Mouse (Mus musculus) embryonic facial prominence, embryonic 13.5 days (tissue): ENCODE results near the gene Lcn10. TPM values are rescaled to one million over a fixed set of nuclear protein-coding genes. Genes with fewer than 3 reads are reported as not detected.
"Not testable (repeated sequence)": the region's sequence is repeated elsewhere in the genome, so short reads cannot be mapped to it uniquely, and the experiment has no call there.

Source experiments
- ATAC-seq: fragments of 200-750 bp; cut with Nextera tagmentation; 2 replicates; pipeline ENCODE4 v1.8.0; 2017; ENCODE audit warnings: low read depth; ENCODE audit not compliant: insufficient number of reproducible peaks, insufficient read depth, low FRiP score, low TSS enrichment
- H3K27ac ChIP-seq: fragments of 300-500 bp; sonication (generic); 2 replicates; pipeline ENCODE4 v1.5.1; 2015; ENCODE audit warnings: moderate library complexity, mild to moderate bottlenecking, inconsistent platforms
- H3K27me3 ChIP-seq: fragments of 300-500 bp; sonication (generic); 2 replicates; pipeline ENCODE4 v1.6.1; 2015; ENCODE audit warnings: mild to moderate bottlenecking, inconsistent platforms
- H3K36me3 ChIP-seq: fragments of 300-500 bp; sonication (generic); 2 replicates; pipeline ENCODE4 v1.6.1; 2015; ENCODE audit warnings: mild to moderate bottlenecking, inconsistent platforms
- H3K4me1 ChIP-seq: fragments of 300-500 bp; sonication (generic); 2 replicates; pipeline ENCODE4 v1.6.1; 2015; ENCODE audit warnings: inconsistent platforms
- H3K4me2 ChIP-seq: fragments of 300-500 bp; sonication (generic); 2 replicates; pipeline ENCODE4 v1.6.1; 2015; ENCODE audit warnings: moderate library complexity, mild to moderate bottlenecking, inconsistent platforms
- H3K4me3 ChIP-seq: fragments of 300-500 bp; sonication (generic); 2 replicates; pipeline ENCODE4 v1.5.1; 2015; ENCODE audit warnings: mild to moderate bottlenecking, inconsistent platforms
- H3K9ac ChIP-seq: fragments of 300-500 bp; sonication (generic); 2 replicates; pipeline ENCODE4 v1.6.1; 2015; ENCODE audit warnings: mild to moderate bottlenecking, inconsistent platforms
- H3K9me3 ChIP-seq: fragments of 300-500 bp; sonication (generic); 2 replicates; pipeline ENCODE4 v1.6.1; 2016; ENCODE audit warnings: inconsistent platforms
- WGBS: fragments of 180-500 bp; shearing (Covaris S2); methylation state at CpG from one replicate; pipeline ENCODE4 v1.1.7; 2015; ENCODE audit warnings: mixed read lengths; 5-methylcytosine and 5-hydroxymethylcytosine counted together
- polyA plus RNA-seq: library from polyadenylated mRNA; unstranded; fragments of >200 nt; fragmentation: Nextera tagmentation; extraction: Ambion mirVana; gene quantifications from 2 replicates; pipeline ENCODE4 v1.2.1, GENCODE M21; 2015

The Lcn10 gene
- polyA plus RNA-seq, 1 experiment from 2014 or later: not detected

- Histone ChIP-seq H3K4me3 (0 out of 2 replicates have a peak overlapping the region, but pooled peaks have one; percentile 1), H3K4me1 (peaks cover 13% of the 10 kb centered on the region), H3K36me3 (no peaks in the 10 kb centered on the region), H3K9ac (peak overlapping the region; percentile 36; the same call in 1 of the 2 replicates), H3K27me3 (no peaks in the 10 kb centered on the region), H3K9me3 (no peaks in the 10 kb centered on the region), H3K27ac (no peak overlapping the region), H3K4me2 (peak overlapping the region; percentile 33)
- ATAC-seq: no peak
- WGBS: 67% methylated on average over 2 of the region's 2 CpGs
Measured at GRCm38 (mm10) chr2:25708121-25708520, 25.6 kb downstream of the Lcn10 start.

- peaks cover 13% of the 10 kb centered on the region for H3K4me1 ChIP-seq
- H3K27ac ChIP-seq, H3K9ac ChIP-seq, H3K27me3 ChIP-seq, H3K4me2 ChIP-seq, H3K4me3 ChIP-seq, H3K9me3 ChIP-seq, ATAC-seq, H3K36me3 ChIP-seq: not testable (repeated sequence)
- WGBS: 90% methylated on average over 1 of the region's 1 CpGs
Measured at GRCm38 (mm10) chr2:25709056-25709455, 26.5 kb downstream of the Lcn10 start.

GRCm38 (mm10) chr2:25709791-25710190 lies 27.3 kb downstream of the Lcn10 start:
- H3K9ac ChIP-seq, ATAC-seq, H3K4me2 ChIP-seq, H3K9me3 ChIP-seq, H3K4me3 ChIP-seq, H3K36me3 ChIP-seq, H3K27me3 ChIP-seq, H3K27ac ChIP-seq: not testable (repeated sequence)
- peaks cover 13% of the 10 kb centered on the region for H3K4me1 ChIP-seq
- 72% methylated on average over 2 of the region's 2 CpGs for WGBS

- not testable (repeated sequence) for H3K4me2 ChIP-seq, H3K36me3 ChIP-seq, H3K27ac ChIP-seq, ATAC-seq, H3K9me3 ChIP-seq, H3K4me3 ChIP-seq, H3K27me3 ChIP-seq, H3K9ac ChIP-seq
- peaks cover 13% of the 10 kb centered on the region for H3K4me1 ChIP-seq
- WGBS: 25% methylated on average over 3 of the region's 3 CpGs
Measured at GRCm38 (mm10) chr2:25711641-25712040, 29.1 kb downstream of the Lcn10 start.

- H3K4me3 ChIP-seq: no peak overlapping the region
- H3K4me1 ChIP-seq: no peaks in the 10 kb centered on the region
- no peak overlapping the region for H3K9ac ChIP-seq
- H3K36me3 ChIP-seq: no peaks in the 10 kb centered on the region
- H3K4me2 ChIP-seq: no peak overlapping the region
- ATAC-seq: no peak
- H3K27ac ChIP-seq: no peak overlapping the region
- H3K9me3 ChIP-seq: peaks cover 7% of the 10 kb centered on the region; the same call in 1 of the 2 replicates
- no peaks in the 10 kb centered on the region for H3K27me3 ChIP-seq
Measured at GRCm38 (mm10) chr2:25717222-25717621, 34.7 kb downstream of the Lcn10 start.

GRCm38 (mm10) chr2:25733199-25733930 lies 50.8 kb downstream of the Lcn10 start:
- no peaks in the 10 kb centered on the region for H3K36me3 ChIP-seq
- no peak overlapping the region for H3K4me2 ChIP-seq
- H3K27ac ChIP-seq: no peak overlapping the region
- no peaks in the 10 kb centered on the region for H3K27me3 ChIP-seq
- no peak for ATAC-seq
- WGBS: 31% methylated on average over 2 of the region's 2 CpGs
- no peak overlapping the region for H3K9ac ChIP-seq
- H3K9me3 ChIP-seq: no peaks in the 10 kb centered on the region
- H3K4me3 ChIP-seq: no peak overlapping the region
- no peaks in the 10 kb centered on the region for H3K4me1 ChIP-seq

Other genes with a start within 250 kb of the Lcn10 start
- gene Clic3, start 225.9 kb upstream of the Lcn10 start, polyA plus RNA-seq: 5.0 and 7.2 TPM in 2 replicates
- gene Paxx, start 221.6 kb upstream of the Lcn10 start, polyA plus RNA-seq: 29.4 and 35.9 TPM in 2 replicates
- gene Ptgds, start 212.7 kb upstream of the Lcn10 start, polyA plus RNA-seq: 1.3 and 2.8 TPM in 2 replicates
- gene Lcn12, start 188.8 kb upstream of the Lcn10 start, polyA plus RNA-seq: not detected in 2 replicates
- gene Fbxw5, start 182.0 kb upstream of the Lcn10 start, polyA plus RNA-seq: 75.1 and 81.1 TPM in 2 replicates
- gene C8g, start 181.0 kb upstream of the Lcn10 start, polyA plus RNA-seq: 5.8 and 6.2 TPM in 2 replicates
- 31.4 and 35.4 TPM in 2 replicates for gene Traf2, start 135.8 kb upstream of the Lcn10 start, polyA plus RNA-seq
- 335 and 341 TPM in 2 replicates for gene Edf1, start 124.9 kb upstream of the Lcn10 start, polyA plus RNA-seq
- gene Mamdc4, start 107.9 kb upstream of the Lcn10 start, polyA plus RNA-seq: 4.3 and 7.2 TPM in 2 replicates
- 169 and 174 TPM in 2 replicates for gene Phpt1, start 107.5 kb upstream of the Lcn10 start, polyA plus RNA-seq
- 0.39 and 0.62 TPM in 2 replicates for gene Ajm1, start 101.0 kb upstream of the Lcn10 start, polyA plus RNA-seq
- 80.3 and 81.9 TPM in 2 replicates for gene Rabl6, start 74.2 kb upstream of the Lcn10 start, polyA plus RNA-seq
- gene Ccdc183, start 65.0 kb upstream of the Lcn10 start, polyA plus RNA-seq: 0.31 and 0.34 TPM in 2 replicates
- 23.5 and 24.8 TPM in 2 replicates for gene Tmem141, start 60.7 kb upstream of the Lcn10 start, polyA plus RNA-seq
- gene Fcna, start 54.7 kb upstream of the Lcn10 start, polyA plus RNA-seq: 0.59 and 2.1 TPM in 2 replicates
- gene Lcn8, start 29.6 kb upstream of the Lcn10 start, polyA plus RNA-seq: not detected in 2 replicates
- gene Lcn5, start 24.8 kb upstream of the Lcn10 start, polyA plus RNA-seq: not detected in 2 replicates
- gene Lcn6, start 5.9 kb upstream of the Lcn10 start, polyA plus RNA-seq: not detected in 2 replicates
- gene Obp2a, start 17.3 kb downstream of the Lcn10 start, polyA plus RNA-seq: not detected in 2 replicates
- gene Bmyc, start 24.0 kb downstream of the Lcn10 start, polyA plus RNA-seq: 95.4 and 103 TPM in 2 replicates
- gene Obp2b, start 54.3 kb downstream of the Lcn10 start, polyA plus RNA-seq: not detected in 2 replicates
- gene Lcn3, start 82.8 kb downstream of the Lcn10 start, polyA plus RNA-seq: not detected in 2 replicates
- not detected in 2 replicates for gene Lcn11, start 94.3 kb downstream of the Lcn10 start, polyA plus RNA-seq
- gene Gm13539, start 99.5 kb downstream of the Lcn10 start, polyA plus RNA-seq: not detected in 2 replicates
- not detected in 2 replicates for gene Glt6d1, start 133.1 kb downstream of the Lcn10 start, polyA plus RNA-seq
- not detected in 2 replicates for gene Lcn9, start 140.4 kb downstream of the Lcn10 start, polyA plus RNA-seq
- not detected in 2 replicates for gene Sohlh1, start 164.5 kb downstream of the Lcn10 start, polyA plus RNA-seq
- gene Kcnt1, start 181.0 kb downstream of the Lcn10 start, polyA plus RNA-seq: 0.34 and 0.37 TPM in 2 replicates